29 mouse cellular contexts compared by ENCODE assay signal in the genomic region with DNA sequence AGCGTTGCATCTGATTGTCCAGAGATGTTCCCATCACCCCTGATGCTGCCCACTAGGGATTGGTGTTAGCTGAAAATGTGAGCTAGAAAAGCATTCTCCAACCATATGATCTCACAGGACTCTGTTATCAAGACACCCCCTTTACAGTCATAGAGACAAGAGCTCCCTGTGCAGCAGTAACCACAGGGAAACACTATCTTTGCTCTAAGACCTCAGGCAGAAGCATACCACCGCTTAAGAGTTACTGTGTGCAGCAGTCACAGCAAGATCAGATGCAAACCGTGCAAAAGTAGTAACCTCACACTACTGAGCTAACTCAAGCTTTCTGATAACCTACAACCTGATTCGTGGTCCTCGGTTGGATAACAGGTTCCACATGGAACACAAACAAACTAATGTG.
"Had no signal": no experiment of that assay in that cellular context is flagged by ENCODE, and none has a peak within 500 bp of the region (broad histone marks: within the 10 kb centered on the region; RNA-seq: fewer than 3 reads in every experiment).

No protein-coding gene starts in this region.

- H3K27me3 ChIP-seq: embryonic facial prominence, embryonic 12.5 days; embryonic facial prominence, embryonic 13.5 days; embryonic facial prominence, embryonic 15.5 days; forebrain, embryonic 12.5 days; forebrain, embryonic 13.5 days; forebrain, embryonic 15.5 days had no signal

- DNase-seq: cerebellum, adult 2 months; cerebellum, adult 8-10 months; cerebellum, adult 9-10 months; cerebellum, adult 9-11 months; cerebellum, postnatal 10 days; cerebellum, postnatal 14 days; cerebellum, postnatal 25 days; cerebellum, postnatal 36 days; embryo, embryonic 11 days; forebrain, postnatal 0 days; gastrocnemius, adult 2 months; gastrocnemius, postnatal 10 days; gastrocnemius, postnatal 14 days; gastrocnemius, postnatal 25 days; gastrocnemius, postnatal 36 days; heart, adult 11 months; heart, adult 18-20 months; heart, adult 2 months had no signal

- H3K4me2 ChIP-seq: embryonic facial prominence, embryonic 12.5 days; embryonic facial prominence, embryonic 13.5 days; embryonic facial prominence, embryonic 15.5 days; forebrain, embryonic 12.5 days; forebrain, embryonic 13.5 days; forebrain, embryonic 15.5 days had no signal

- H3K4me1 ChIP-seq: forebrain, embryonic 12.5 days; forebrain, embryonic 13.5 days; forebrain, embryonic 15.5 days had no signal

- H3K36me3 ChIP-seq: embryonic facial prominence, embryonic 10.5 days; embryonic facial prominence, embryonic 12.5 days; embryonic facial prominence, embryonic 13.5 days; embryonic facial prominence, embryonic 15.5 days; forebrain, embryonic 10.5 days; forebrain, embryonic 12.5 days; forebrain, embryonic 15.5 days had no signal

- ATAC-seq: forebrain, embryonic 13.5 days; forebrain, embryonic 14.5 days; forebrain, embryonic 15.5 days; forebrain, embryonic 16.5 days; forebrain, postnatal 0 days had no signal

- H3K27ac ChIP-seq: embryonic facial prominence, embryonic 10.5 days; embryonic facial prominence, embryonic 12.5 days; embryonic facial prominence, embryonic 13.5 days; embryonic facial prominence, embryonic 15.5 days; forebrain, embryonic 10.5 days; forebrain, embryonic 12.5 days; forebrain, embryonic 13.5 days; forebrain, embryonic 15.5 days; gastrocnemius, adult 2 months; heart, adult 2 months had no signal

- H3K9me3 ChIP-seq: embryonic facial prominence, embryonic 10.5 days; embryonic facial prominence, embryonic 12.5 days; embryonic facial prominence, embryonic 13.5 days; embryonic facial prominence, embryonic 15.5 days; forebrain, embryonic 10.5 days; forebrain, embryonic 12.5 days; forebrain, embryonic 13.5 days; forebrain, embryonic 15.5 days had no signal

- H3K9ac ChIP-seq: embryonic facial prominence, embryonic 12.5 days; embryonic facial prominence, embryonic 13.5 days; embryonic facial prominence, embryonic 15.5 days; forebrain, embryonic 12.5 days; forebrain, embryonic 13.5 days; forebrain, embryonic 15.5 days; forebrain, postnatal 0 days had no signal

- H3K4me3 ChIP-seq: embryonic facial prominence, embryonic 10.5 days; embryonic facial prominence, embryonic 12.5 days; embryonic facial prominence, embryonic 13.5 days; embryonic facial prominence, embryonic 15.5 days; erythroblast, embryonic 14.5 days; forebrain, embryonic 10.5 days; forebrain, embryonic 12.5 days; forebrain, embryonic 13.5 days; forebrain, embryonic 15.5 days; gastrocnemius, adult 2 months; heart, adult 2 months had no signal
